Mouse (Mus musculus) embryo, embryonic 11 days (tissue): ENCODE results near the gene Tgfb2.

ENCODE experiments used
- DNase-seq: peaks from one replicate; pipeline ENCODE4 v3.0.0-alpha.2; 2015

Tgfb2 gene

GRCm38 (mm10) chr1:186702391-186703255, 3.2 kb downstream of the Tgfb2 start:
- peak; percentile 59 for DNase-seq

- DNase-seq: no peak
Measured at GRCm38 (mm10) chr1:186701206-186701905, 4.4 kb downstream of the Tgfb2 start.

GRCm38 (mm10) chr1:186700496-186700895, 5.3 kb downstream of the Tgfb2 start:
- DNase-seq: no peak

GRCm38 (mm10) chr1:186698583-186699338, 7.0 kb downstream of the Tgfb2 start:
- DNase-seq: no peak

GRCm38 (mm10) chr1:186696231-186696630, 9.6 kb downstream of the Tgfb2 start:
- no peak for DNase-seq

- no peak for DNase-seq
Measured at GRCm38 (mm10) chr1:186695361-186695760, 10.4 kb downstream of the Tgfb2 start.

GRCm38 (mm10) chr1:186692370-186692769, 13.4 kb downstream of the Tgfb2 start:
- DNase-seq: no peak

GRCm38 (mm10) chr1:186691708-186692107, 14.1 kb downstream of the Tgfb2 start:
- no peak for DNase-seq

GRCm38 (mm10) chr1:186684041-186684440, 21.7 kb downstream of the Tgfb2 start:
- no peak for DNase-seq

- DNase-seq: peak; percentile 48
Measured at GRCm38 (mm10) chr1:186682606-186683005, 23.2 kb downstream of the Tgfb2 start.

GRCm38 (mm10) chr1:186677614-186678013, 28.2 kb downstream of the Tgfb2 start:
- DNase-seq: no peak

- DNase-seq: no peak
Measured at GRCm38 (mm10) chr1:186676199-186676598, 29.6 kb downstream of the Tgfb2 start.

GRCm38 (mm10) chr1:186675263-186675662, 30.5 kb downstream of the Tgfb2 start:
- no peak for DNase-seq

GRCm38 (mm10) chr1:186674621-186675020, 31.2 kb downstream of the Tgfb2 start:
- no peak for DNase-seq

GRCm38 (mm10) chr1:186673166-186673565, 32.6 kb downstream of the Tgfb2 start:
- no peak for DNase-seq

GRCm38 (mm10) chr1:186663412-186663811, 42.4 kb downstream of the Tgfb2 start:
- DNase-seq: no peak

GRCm38 (mm10) chr1:186662996-186663395, 42.8 kb downstream of the Tgfb2 start:
- DNase-seq: no peak

GRCm38 (mm10) chr1:186661206-186661921, 44.4 kb downstream of the Tgfb2 start:
- DNase-seq: no peak

GRCm38 (mm10) chr1:186658783-186659182, 47.0 kb downstream of the Tgfb2 start:
- DNase-seq: no peak

- no peak for DNase-seq
Measured at GRCm38 (mm10) chr1:186657559-186658219, 48.1 kb downstream of the Tgfb2 start.

- no peak for DNase-seq
Measured at GRCm38 (mm10) chr1:186656732-186657329, 49.0 kb downstream of the Tgfb2 start.

- no peak for DNase-seq
Measured at GRCm38 (mm10) chr1:186656201-186656600, 49.6 kb downstream of the Tgfb2 start.
